Mouse (Mus musculus) forebrain, postnatal 0 days (tissue): ENCODE measurements around the gene Fbxo11. TPM values are rescaled to one million over a fixed set of nuclear protein-coding genes. Genes with fewer than 3 reads are reported as not detected.
A peak's percentile ranks its signal among the peaks of the same experiment; 100 is the strongest.

Experiments
- ATAC-seq: fragments of 200-750 bp; cut with Nextera tagmentation; 2 replicates; pipeline ENCODE4 v1.8.0; 2017; ENCODE audit warnings: mild to moderate bottlenecking, moderate library complexity
- DNase-seq: peaks from one replicate; pipeline ENCODE4 v3.0.0-alpha.2; 2015
- H3K27ac ChIP-seq: fragments of 300-500 bp; sonication (generic); 2 replicates; pipeline ENCODE4 v1.5.1; 2014; ENCODE audit warnings: low read depth, mild to moderate bottlenecking, antibody characterized with exemption, low read length, moderate library complexity, mixed read lengths
- H3K27me3 ChIP-seq: fragments of 300-500 bp; sonication (generic); 2 replicates; pipeline ENCODE4 v1.6.1; 2014; ENCODE audit warnings: mild to moderate bottlenecking, low read length, mixed read lengths; ENCODE audit not compliant: insufficient read depth
- H3K36me3 ChIP-seq: fragments of 300-500 bp; sonication (generic); 2 replicates; pipeline ENCODE4 v1.6.1; 2014; ENCODE audit warnings: mild to moderate bottlenecking, moderate library complexity; ENCODE audit not compliant: insufficient read depth
- H3K4me1 ChIP-seq: fragments of 300-500 bp; sonication (generic); 2 replicates; pipeline ENCODE4 v1.6.1; 2014; ENCODE audit warnings: antibody characterized with exemption; ENCODE audit not compliant: insufficient read depth
- H3K4me2 ChIP-seq: fragments of 300-500 bp; sonication (generic); 2 replicates; pipeline ENCODE4 v1.6.1; 2014; ENCODE audit warnings: low read depth, mild to moderate bottlenecking, moderate library complexity
- H3K4me3 ChIP-seq: fragments of 300-500 bp; sonication (generic); 2 replicates; pipeline ENCODE4 v1.5.1; 2014; ENCODE audit warnings: low read depth, low read length, mixed read lengths
- H3K9ac ChIP-seq: fragments of 300-500 bp; sonication (generic); 2 replicates; pipeline ENCODE4 v1.6.1; 2014; ENCODE audit warnings: mild to moderate bottlenecking
- H3K9me3 ChIP-seq: fragments of 300-500 bp; sonication (generic); 2 replicates; pipeline ENCODE4 v1.6.1; 2016; ENCODE audit warnings: low read length
- CTCF ChIP-seq: sonication (generic); IDR thresholded peaks from 2 replicates; pipeline ENCODE4 v1.5.1; 2016; ENCODE audit warnings: antibody characterized with exemption, control low read depth, low read depth
- WGBS: fragments of 180-500 bp; shearing (Covaris S2); extraction: QIAGEN DNeasy Blood & Tissue Kit; methylation state at CpG from one replicate; pipeline ENCODE4 v1.1.7; 2014; 5-methylcytosine and 5-hydroxymethylcytosine counted together
- polyA plus RNA-seq: library from polyadenylated mRNA; unstranded; fragments of >200 nt; fragmentation: Nextera tagmentation; extraction: Ambion mirVana; gene quantifications from 2 replicates; pipeline ENCODE4 v1.2.1, GENCODE M21; 2015
- total RNA-seq: library from RNA; depleted of rRNA; stranded (reverse); fragments of >200 nt; gene quantifications from 2 replicates; pipeline ENCODE4 v1.2.3, GENCODE M21; 2014

The Fbxo11 gene
- total and polyA plus RNA-seq, 2 experiments from 2014 or later: 24.9 to 72.8 TPM

- H3K27ac ChIP-seq: no peak overlapping the region
- no peaks in the 10 kb centered on the region for H3K4me1 ChIP-seq
- H3K36me3 ChIP-seq: no peaks in the 10 kb centered on the region
- H3K4me2 ChIP-seq: no peak overlapping the region
- H3K9me3 ChIP-seq: no peaks in the 10 kb centered on the region
- H3K9ac ChIP-seq: no peak overlapping the region
- DNase-seq (no peak), ATAC-seq (no peak)
- TF ChIP-seq CTCF: no peak
- 50% methylated on average over 10 of the region's 10 CpGs for WGBS
- H3K27me3 ChIP-seq: no peaks in the 10 kb centered on the region
- H3K4me3 ChIP-seq: no peak overlapping the region
Observed at GRCm38 (mm10) chr17:88093798-88094197, 28.7 kb upstream of the Fbxo11 start.

GRCm38 (mm10) chr17:88085976-88086375 is 20.9 kb upstream of the Fbxo11 start:
- Histone ChIP-seq H3K27ac (no peak overlapping the region), H3K36me3 (no peaks in the 10 kb centered on the region), H3K9ac (no peak overlapping the region), H3K9me3 (no peaks in the 10 kb centered on the region), H3K4me1 (no peaks in the 10 kb centered on the region), H3K4me2 (no peak overlapping the region), H3K27me3 (no peaks in the 10 kb centered on the region), H3K4me3 (no peak overlapping the region)
- no peak for TF ChIP-seq CTCF
- no peak for ATAC-seq
- WGBS: 95% methylated on average over 11 of the region's 11 CpGs
- no peak for DNase-seq

GRCm38 (mm10) chr17:88081446-88081845 is 16.4 kb upstream of the Fbxo11 start:
- no peak for ATAC-seq
- no peak for DNase-seq
- Histone ChIP-seq H3K9me3 (no peaks in the 10 kb centered on the region), H3K27ac (no peak overlapping the region), H3K27me3 (no peaks in the 10 kb centered on the region), H3K4me2 (no peak overlapping the region), H3K36me3 (no peaks in the 10 kb centered on the region), H3K4me3 (no peak overlapping the region), H3K9ac (no peak overlapping the region), H3K4me1 (no peaks in the 10 kb centered on the region)
- WGBS: 92% methylated on average over 6 of the region's 6 CpGs
- no peak for TF ChIP-seq CTCF

GRCm38 (mm10) chr17:88079771-88080170 is 14.7 kb upstream of the Fbxo11 start:
- Histone ChIP-seq H3K27me3 (no peaks in the 10 kb centered on the region), H3K4me2 (no peak overlapping the region), H3K36me3 (no peaks in the 10 kb centered on the region), H3K27ac (no peak overlapping the region), H3K4me1 (no peaks in the 10 kb centered on the region), H3K4me3 (no peak overlapping the region), H3K9me3 (no peaks in the 10 kb centered on the region), H3K9ac (no peak overlapping the region)
- no peak for TF ChIP-seq CTCF
- ATAC-seq: no peak
- WGBS: 86% methylated on average over 8 of the region's 8 CpGs
- no peak for DNase-seq

GRCm38 (mm10) chr17:88072047-88072446 is 7.0 kb upstream of the Fbxo11 start:
- Histone ChIP-seq H3K36me3 (no peaks in the 10 kb centered on the region), H3K4me3 (no peak overlapping the region), H3K27ac (no peak overlapping the region), H3K4me1 (no peaks in the 10 kb centered on the region), H3K9ac (no peak overlapping the region), H3K4me2 (no peak overlapping the region), H3K27me3 (no peaks in the 10 kb centered on the region), H3K9me3 (no peaks in the 10 kb centered on the region)
- ATAC-seq: no peak
- no peak for TF ChIP-seq CTCF
- DNase-seq: no peak
- 90% methylated on average over 7 of the region's 7 CpGs for WGBS

GRCm38 (mm10) chr17:88068024-88068719 is 3.1 kb upstream of the Fbxo11 start:
- H3K36me3 ChIP-seq: no peaks in the 10 kb centered on the region
- H3K27me3 ChIP-seq: no peaks in the 10 kb centered on the region
- WGBS: 95% methylated on average over 7 of the region's 7 CpGs
- no peaks in the 10 kb centered on the region for H3K9me3 ChIP-seq
- 0 out of 2 replicates have a peak, but pooled peaks have one; percentile 8 for TF ChIP-seq CTCF
- H3K9ac ChIP-seq: no peak overlapping the region
- ATAC-seq (no peak), DNase-seq (no peak)
- H3K4me2 ChIP-seq: no peak overlapping the region
- no peak overlapping the region for H3K27ac ChIP-seq
- no peak overlapping the region for H3K4me3 ChIP-seq
- peaks cover 2% of the 10 kb centered on the region; the same call in 1 of the 2 replicates for H3K4me1 ChIP-seq

GRCm38 (mm10) chr17:88067202-88067901 is 2.3 kb upstream of the Fbxo11 start:
- Histone ChIP-seq H3K27me3 (no peaks in the 10 kb centered on the region), H3K9ac (no peak overlapping the region), H3K9me3 (no peaks in the 10 kb centered on the region), H3K27ac (no peak overlapping the region), H3K36me3 (no peaks in the 10 kb centered on the region), H3K4me1 (peaks cover 6% of the 10 kb centered on the region; the same call in 1 of the 2 replicates), H3K4me2 (peak overlapping the region; percentile 52; the same call in 1 of the 2 replicates), H3K4me3 (peak overlapping the region; percentile 98)
- DNase-seq (no peak), ATAC-seq (no peak)
- no peak for TF ChIP-seq CTCF
- WGBS: 77% methylated on average over 4 of the region's 4 CpGs
